Mouse (Mus musculus) bone marrow macrophage, adult 2 months (primary cell): ENCODE results near the gene Hmmr.

Experiments used
- CTCF ChIP-seq: IDR thresholded peaks from 2 replicates; pipeline ENCODE4 v1.5.1; 2012; ENCODE audit warnings: low read depth, mild to moderate bottlenecking, low read length, moderate library complexity
- POLR2A ChIP-seq: IDR thresholded peaks from 2 replicates; pipeline ENCODE4 v1.6.1; 2012; ENCODE audit warnings: mild to moderate bottlenecking, low read depth, low read length, borderline replicate concordance

- no peak for TF ChIP-seq CTCF
- no peak for TF ChIP-seq POLR2A
Observed at GRCm38 (mm10) chr11:40759896-40760295, 26.7 kb upstream of the Hmmr start.
